Mouse (Mus musculus) testis, adult 2 months (tissue): ENCODE data around the gene Ppm1m.

Source experiments
- CTCF ChIP-seq: fragments of 200-500 bp; IDR thresholded peaks from 2 replicates; pipeline ENCODE4 v1.5.1; 2012; ENCODE audit warnings: low read depth, mild to moderate bottlenecking, inconsistent platforms, low read length, moderate library complexity; ENCODE audit not compliant: control insufficient read depth, insufficient read depth, insufficient replicate concordance
- POLR2A ChIP-seq: fragments of 200-500 bp; IDR thresholded peaks from 2 replicates; pipeline ENCODE4 v1.6.1; 2012; ENCODE audit warnings: low read depth, mild to moderate bottlenecking, inconsistent platforms, low read length, moderate library complexity; ENCODE audit not compliant: control insufficient read depth

DNA sequence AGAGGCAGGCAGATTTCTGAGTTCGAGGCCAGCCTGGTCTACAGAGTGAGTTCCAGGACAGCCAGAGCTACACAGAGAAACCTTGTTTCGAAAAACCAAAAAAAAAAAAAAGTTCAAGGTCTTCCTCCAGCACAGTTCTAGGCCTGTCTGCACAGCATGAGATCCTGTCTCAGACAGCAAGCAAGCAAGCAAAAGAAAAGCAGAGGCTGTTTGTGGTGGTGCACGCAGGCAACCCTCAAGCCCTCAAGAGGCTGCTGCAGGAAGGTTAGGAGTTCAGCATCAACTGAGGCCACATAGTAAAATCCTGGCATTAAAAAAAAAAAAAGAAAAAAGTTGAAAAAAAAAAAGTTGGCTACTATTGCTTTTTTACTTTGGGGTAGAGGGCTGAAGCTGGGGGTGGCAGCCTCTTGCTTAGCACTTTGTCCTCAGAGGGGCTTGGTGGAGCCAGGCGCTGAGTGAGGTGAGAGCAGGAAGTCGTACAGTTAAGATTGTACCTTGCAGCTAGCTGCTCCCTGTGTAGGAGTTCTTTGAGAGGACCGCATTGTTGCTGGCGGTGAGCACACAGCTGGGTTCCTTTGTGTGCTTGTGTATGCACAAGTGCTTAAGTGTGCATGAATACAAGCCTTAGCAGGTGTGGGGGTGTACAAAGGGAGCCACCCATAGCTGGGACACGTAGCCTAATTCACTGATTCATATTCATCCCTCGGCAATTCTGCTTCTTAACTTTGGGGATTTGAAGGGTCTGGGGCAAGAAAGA lies 11.5 kb upstream of the Ppm1m start:
- TF ChIP-seq POLR2A (no peak), CTCF (no peak)
